8 mouse cellular contexts compared by ENCODE assay signal in the genomic region with DNA sequence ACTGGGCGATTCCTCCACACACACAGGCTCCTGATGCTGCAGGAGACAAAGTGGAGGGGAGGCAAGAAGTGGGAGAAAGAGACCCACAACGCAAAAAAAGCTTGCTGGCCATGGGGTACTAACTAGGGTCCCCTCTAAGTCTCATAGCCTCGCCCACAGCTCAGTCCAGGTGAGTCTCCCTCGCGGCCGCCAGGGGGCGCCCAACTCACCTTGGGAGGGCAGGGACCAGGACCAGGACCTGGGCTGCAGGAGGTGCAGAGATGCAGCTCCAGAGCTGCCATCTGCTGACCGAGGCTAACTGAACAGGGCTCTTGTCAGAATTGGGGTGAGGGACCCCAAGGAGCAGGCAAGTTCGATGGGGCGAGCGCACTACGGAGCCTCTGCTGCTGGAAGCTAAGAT. TPM values are rescaled to one million over a fixed set of nuclear protein-coding genes. Genes with fewer than 3 reads are reported as not detected.
DNase-seq lines count a peak whose midpoint lies in the region.

No protein-coding gene starts in this region.

- DNase-seq in CD8-positive naive resting alpha-beta T cell, adult 2 months (ENCODE audit: low read depth in 2 of 2, low spot score in 2 of 2), result peak; percentile 35 to 41
- peak; percentile 56 for DNase-seq in T-cell, adult 2 months (ENCODE audit: low spot score)
- peak; percentile 33 to 44 for DNase-seq in cerebellum, postnatal 36 days
- peak; percentile 12 for DNase-seq in gastrocnemius, postnatal 25 days
- peak; percentile 55 for DNase-seq in kidney, postnatal 10 days
- peak; percentile 53 for DNase-seq in lung, postnatal 14 days
- DNase-seq in right cerebral cortex, postnatal 14 days, result peak; percentile 8
- no peak for DNase-seq in adipocyte (ENCODE audit: low spot score)

RNA-seq across cellular contexts. Expression of a gene that starts 24.4 kb away (rescaled TPM):
- total RNA-seq in gastrocnemius, postnatal 25 days (2021), result not detected

RNA-seq across cellular contexts. Expression of a gene that starts 35.0 kb away (rescaled TPM):
- total RNA-seq in gastrocnemius, postnatal 25 days (2021), result not detected

RNA-seq across cellular contexts. Expression of a gene that starts 53.5 kb away (rescaled TPM):
- total RNA-seq in gastrocnemius, postnatal 25 days (2021), result under 1 TPM in 1 of 2 experiments, not detected in 1; 0.13 TPM
